Mouse (Mus musculus) bone marrow macrophage, adult 2 months (primary cell): ENCODE data around the gene Tmem198. TPM values are rescaled to one million over a fixed set of nuclear protein-coding genes. Genes with fewer than 3 reads are reported as not detected.

ENCODE experiments used
- H3K27ac ChIP-seq: 2 replicates; pipeline ENCODE4 v1.5.1; 2012; ENCODE audit warnings: low read depth, low read length; ENCODE audit not compliant: insufficient read depth
- H3K4me1 ChIP-seq: 2 replicates; pipeline ENCODE4 v1.6.1; 2012; ENCODE audit warnings: low read length; ENCODE audit not compliant: control insufficient read depth, insufficient read depth
- H3K4me3 ChIP-seq: 2 replicates; pipeline ENCODE4 v1.5.1; 2012; ENCODE audit warnings: mild to moderate bottlenecking, low read length, moderate library complexity; ENCODE audit not compliant: insufficient read depth
- CTCF ChIP-seq: IDR thresholded peaks from 2 replicates; pipeline ENCODE4 v1.5.1; 2012; ENCODE audit warnings: low read depth, mild to moderate bottlenecking, low read length, moderate library complexity
- POLR2A ChIP-seq: IDR thresholded peaks from 2 replicates; pipeline ENCODE4 v1.6.1; 2012; ENCODE audit warnings: mild to moderate bottlenecking, low read depth, low read length, borderline replicate concordance
- polyA plus RNA-seq: library from polyadenylated mRNA; stranded (reverse); fragments of >200 nt; gene quantifications from 2 replicates; pipeline ENCODE4 v1.2.4, GENCODE M21; 2012; ENCODE audit not compliant: missing spikeins, insufficient read depth, insufficient read length

Gene Tmem198
- not detected in 2 replicates for polyA plus RNA-seq

DNA sequence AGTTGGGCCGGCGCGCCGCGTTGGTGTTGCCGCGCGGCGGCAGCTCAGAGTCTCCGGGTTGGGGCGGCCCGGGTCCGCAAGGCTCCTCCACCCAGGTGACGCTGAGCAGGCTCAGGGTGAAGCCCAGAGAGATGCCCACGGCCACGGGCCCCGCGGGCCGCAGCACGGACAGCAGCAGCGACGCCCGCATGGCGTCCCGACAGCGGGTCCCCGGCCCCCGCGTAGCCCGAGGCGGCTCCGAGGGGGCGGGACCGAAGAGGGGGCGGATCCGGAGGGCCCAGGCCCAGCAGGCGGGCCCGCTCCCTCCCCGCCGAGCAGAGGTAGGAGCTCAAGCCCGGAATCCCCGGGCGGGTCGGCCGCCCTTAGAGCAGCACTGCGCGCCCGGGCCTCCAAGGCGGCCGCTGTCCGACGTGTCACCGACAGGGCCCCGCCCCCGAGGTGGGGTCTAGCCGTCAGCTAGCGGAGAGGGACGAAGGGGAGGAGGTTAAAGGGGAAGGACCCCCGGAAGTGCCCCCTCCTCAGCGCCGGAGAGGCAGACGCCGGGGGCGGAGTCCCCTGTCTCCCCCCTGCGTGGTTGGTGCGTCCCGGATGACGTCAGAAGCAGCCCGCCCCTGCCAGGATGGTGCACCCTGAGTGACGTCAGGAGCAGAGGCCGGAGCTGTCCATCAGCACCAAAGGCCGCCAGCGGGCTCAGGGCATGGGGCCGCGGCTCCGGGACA lies at the start of gene Tmem198, which contains the start of gene Chpf:
Gene Tmem198, plus strand, starts transcription at position 617 of the 719 bp plus-strand sequence.
Gene Chpf, minus strand, starts transcription at position 392 of the 719 bp plus-strand sequence.
- H3K27ac ChIP-seq = no peak within 1 kb of the TSS
- H3K4me3 ChIP-seq = peak within 1 kb of the TSS; percentile 56
- no peak for TF ChIP-seq POLR2A
- no peak for TF ChIP-seq CTCF
- H3K4me1 ChIP-seq = 0 out of 2 replicates have a peak, but pooled peaks cover 3% of the 10 kb centered on the region

GRCm38 (mm10) chr1:75435475-75436328 lies 43.6 kb upstream of the Tmem198 start, which contains the start of gene Gmppa:
Gene Gmppa (plus strand): TSS chr1:75435930.
- Histone ChIP-seq H3K4me3 (peak within 1 kb of the TSS; percentile 66), H3K4me1 (peaks cover 5% of the 10 kb centered on the region), H3K27ac (no peak within 1 kb of the TSS)
- TF ChIP-seq CTCF = no peak
- TF ChIP-seq POLR2A = 0 out of 2 replicates have a peak, but pooled peaks have one; percentile 5

GRCm38 (mm10) chr1:75438782-75439181 lies 40.5 kb upstream of the Tmem198 start:
- H3K27ac ChIP-seq = no peak overlapping the region
- H3K4me3 ChIP-seq = no peak overlapping the region
- no peak for TF ChIP-seq POLR2A
- TF ChIP-seq CTCF = no peak
- H3K4me1 ChIP-seq = peaks cover 5% of the 10 kb centered on the region

DNA sequence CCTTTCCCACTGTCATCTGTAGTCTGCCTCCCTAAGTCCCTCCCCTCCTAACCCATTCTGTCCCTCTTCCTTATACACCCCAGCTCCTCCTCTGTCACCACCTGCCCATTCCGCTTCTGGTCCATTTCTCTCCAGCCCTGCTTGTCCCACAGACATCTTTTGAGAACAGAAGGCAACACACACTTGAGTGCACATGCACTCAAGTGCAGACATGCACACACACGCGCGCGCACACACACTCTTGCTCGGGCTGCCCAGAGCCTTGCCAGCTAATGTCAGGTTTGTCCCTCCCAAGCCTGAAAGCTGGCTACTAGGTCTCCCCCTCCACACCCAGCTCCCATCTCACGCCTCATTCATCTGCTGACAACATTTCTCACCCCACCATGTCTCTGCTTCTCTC lies 38.7 kb upstream of the Tmem198 start:
- H3K27ac ChIP-seq = no peak overlapping the region
- TF ChIP-seq POLR2A (no peak), CTCF (no peak)
- H3K4me1 ChIP-seq = peaks cover 5% of the 10 kb centered on the region
- no peak overlapping the region for H3K4me3 ChIP-seq

- Histone ChIP-seq H3K4me1 (peaks cover 5% of the 10 kb centered on the region), H3K4me3 (no peak overlapping the region), H3K27ac (no peak overlapping the region)
- TF ChIP-seq CTCF = no peak
- TF ChIP-seq POLR2A = no peak
These were observed 37.8 kb upstream of the Tmem198 start for GRCm38 (mm10) chr1:75441471-75441996.

DNA sequence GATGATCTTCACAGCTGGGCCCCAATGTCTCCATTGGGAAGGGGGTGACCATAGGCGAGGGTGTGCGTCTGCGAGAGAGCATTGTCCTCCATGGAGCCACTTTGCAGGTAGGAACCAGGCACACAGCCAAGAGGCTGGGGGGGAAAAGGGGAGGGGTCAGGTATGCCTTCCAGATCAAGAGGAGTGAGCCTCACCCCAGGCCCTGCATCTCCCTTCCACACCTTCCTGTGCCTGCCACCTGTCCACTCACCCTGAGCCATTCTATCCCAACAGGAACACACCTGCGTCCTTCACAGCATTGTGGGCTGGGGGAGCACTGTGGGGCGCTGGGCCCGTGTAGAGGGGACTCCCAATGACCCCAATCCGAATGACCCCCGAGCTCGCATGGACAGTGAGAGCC lies 37.2 kb upstream of the Tmem198 start:
- Histone ChIP-seq H3K27ac (no peak overlapping the region), H3K4me3 (no peak overlapping the region), H3K4me1 (no peaks in the 10 kb centered on the region)
- TF ChIP-seq POLR2A (no peak), CTCF (no peak)

DNA sequence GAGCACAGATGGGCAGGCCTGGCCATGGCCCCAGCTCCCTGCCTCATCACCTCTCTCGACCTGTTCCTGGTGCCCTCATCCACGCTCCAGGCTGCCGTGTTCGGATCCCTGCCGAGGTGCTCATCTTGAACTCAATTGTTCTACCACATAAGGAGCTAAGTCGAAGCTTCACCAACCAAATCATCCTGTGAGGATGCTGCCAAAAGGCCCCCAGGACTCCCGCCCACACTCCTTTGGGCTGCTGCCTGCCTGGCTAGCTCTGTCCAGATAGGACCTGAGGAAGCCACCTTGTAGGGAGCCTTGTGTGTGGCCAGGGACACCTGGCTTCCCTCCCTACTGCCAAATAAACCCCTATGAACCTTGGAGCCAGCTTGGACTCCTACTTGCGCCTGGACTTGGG lies 36.5 kb upstream of the Tmem198 start:
- TF ChIP-seq POLR2A (no peak), CTCF (no peak)
- Histone ChIP-seq H3K27ac (no peak overlapping the region), H3K4me1 (no peaks in the 10 kb centered on the region), H3K4me3 (no peak overlapping the region)

DNA sequence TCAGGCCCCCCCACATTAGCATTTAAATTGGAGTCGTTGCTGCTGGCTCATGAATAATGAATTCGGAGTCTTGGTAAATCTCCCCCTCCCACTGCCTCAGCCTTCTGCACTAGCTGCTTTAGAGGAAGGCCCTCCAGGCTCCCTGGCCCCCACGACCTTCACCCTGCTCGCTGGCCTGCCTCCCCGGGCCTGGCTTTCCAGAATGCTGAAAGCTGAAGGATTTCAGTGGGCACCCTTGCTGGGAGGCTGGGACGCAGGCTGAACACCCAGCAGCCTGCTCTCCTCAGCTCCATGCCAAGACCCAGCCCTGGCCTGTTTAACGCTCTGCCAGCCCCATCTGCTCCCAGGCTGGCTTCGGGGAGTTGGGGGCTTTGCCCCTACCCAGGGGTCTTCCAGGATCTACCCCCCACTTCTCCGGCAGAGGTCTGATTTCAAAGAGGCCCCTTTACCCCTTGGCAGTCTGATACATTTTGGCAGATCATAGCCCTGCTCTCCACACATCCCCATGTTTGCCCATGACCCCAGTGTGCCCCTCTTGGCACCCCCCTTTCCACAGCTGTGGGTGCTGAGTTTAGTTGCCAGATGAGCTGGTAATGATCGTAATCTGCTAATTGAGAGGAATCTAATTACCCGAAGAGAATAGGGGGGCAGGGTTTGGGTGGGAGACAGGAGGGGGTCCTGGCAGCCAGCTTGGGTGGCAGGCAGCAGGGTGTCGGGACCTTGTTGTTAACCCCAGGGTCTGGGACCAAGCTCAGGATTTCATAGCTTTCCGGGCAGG lies 35.9 kb upstream of the Tmem198 start:
- H3K4me3 ChIP-seq = no peak overlapping the region
- H3K27ac ChIP-seq = no peak overlapping the region
- TF ChIP-seq CTCF (no peak), POLR2A (no peak)
- H3K4me1 ChIP-seq = no peaks in the 10 kb centered on the region

DNA sequence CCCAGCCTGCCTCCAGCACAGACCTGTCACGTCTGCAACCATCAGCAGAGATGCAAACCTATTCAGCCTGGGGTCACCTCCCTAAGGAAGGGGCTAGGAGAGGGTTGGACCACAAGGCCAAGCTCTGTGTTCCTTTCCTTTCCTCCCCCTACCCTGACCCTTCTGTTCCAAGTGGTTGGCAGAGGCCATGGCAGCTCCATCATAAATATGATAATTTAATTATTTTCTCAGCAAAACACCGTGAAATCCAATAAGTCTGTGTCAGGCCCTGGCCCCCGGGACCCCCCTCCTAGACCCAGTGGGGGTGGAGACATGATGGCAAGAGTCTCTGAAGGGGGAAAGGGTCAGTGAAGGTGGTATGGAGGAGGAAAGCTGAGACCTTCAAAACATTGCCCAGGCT lies 35.1 kb upstream of the Tmem198 start:
- Histone ChIP-seq H3K4me3 (no peak overlapping the region), H3K4me1 (no peaks in the 10 kb centered on the region), H3K27ac (no peak overlapping the region)

More for the DNA sequence above, 35.1 kb upstream of the Tmem198 start:
- TF ChIP-seq POLR2A (no peak), CTCF (no peak)
